Mouse (Mus musculus) lung, embryonic 15.5 days (tissue): ENCODE results near the gene Thap7. TPM values are rescaled to one million over a fixed set of nuclear protein-coding genes. Genes with fewer than 3 reads are reported as not detected.
A peak's percentile ranks its signal among the peaks of the same experiment; 100 is the strongest.

Experiments
- ATAC-seq: fragments of 200-750 bp; cut with Nextera tagmentation; 2 replicates; pipeline ENCODE4 v1.8.0; 2017; ENCODE audit warnings: moderate number of reproducible peaks, borderline replicate concordance; ENCODE audit not compliant: low FRiP score, low TSS enrichment; ENCODE audit errors: extremely low read depth
- H3K27ac ChIP-seq: fragments of 300-500 bp; sonication (generic); 2 replicates; pipeline ENCODE4 v1.5.1; 2015; ENCODE audit warnings: moderate library complexity, mild to moderate bottlenecking, inconsistent platforms
- H3K27me3 ChIP-seq: fragments of 300-500 bp; sonication (generic); 2 replicates; pipeline ENCODE4 v1.6.1; 2015; ENCODE audit warnings: inconsistent platforms
- H3K36me3 ChIP-seq: fragments of 300-500 bp; sonication (generic); 2 replicates; pipeline ENCODE4 v1.6.1; 2015; ENCODE audit warnings: inconsistent platforms
- H3K4me1 ChIP-seq: fragments of 300-500 bp; sonication (generic); 2 replicates; pipeline ENCODE4 v1.6.1; 2015; ENCODE audit warnings: inconsistent platforms
- H3K4me2 ChIP-seq: fragments of 300-500 bp; sonication (generic); 2 replicates; pipeline ENCODE4 v1.6.1; 2015; ENCODE audit warnings: inconsistent platforms, mild to moderate bottlenecking, moderate library complexity
- H3K4me3 ChIP-seq: fragments of 300-500 bp; sonication (generic); 2 replicates; pipeline ENCODE4 v1.5.1; 2015; ENCODE audit warnings: mild to moderate bottlenecking, inconsistent platforms
- H3K9ac ChIP-seq: fragments of 300-500 bp; sonication (generic); 2 replicates; pipeline ENCODE4 v1.6.1; 2015; ENCODE audit warnings: inconsistent platforms
- H3K9me3 ChIP-seq: fragments of 300-500 bp; sonication (generic); 2 replicates; pipeline ENCODE4 v1.6.1; 2016; ENCODE audit warnings: inconsistent platforms
- WGBS: fragments of 180-500 bp; shearing (Covaris S2); methylation state at CpG from one replicate; pipeline ENCODE4 v1.1.7; 2015; 5-methylcytosine and 5-hydroxymethylcytosine counted together
- polyA plus RNA-seq: library from polyadenylated mRNA; unstranded; fragments of >200 nt; fragmentation: Nextera tagmentation; extraction: Ambion mirVana; gene quantifications from 2 replicates; pipeline ENCODE4 v1.2.1, GENCODE M21; 2015

Gene Thap7
- polyA plus RNA-seq, 1 experiment from 2014 or later: 54.5 TPM

DNA sequence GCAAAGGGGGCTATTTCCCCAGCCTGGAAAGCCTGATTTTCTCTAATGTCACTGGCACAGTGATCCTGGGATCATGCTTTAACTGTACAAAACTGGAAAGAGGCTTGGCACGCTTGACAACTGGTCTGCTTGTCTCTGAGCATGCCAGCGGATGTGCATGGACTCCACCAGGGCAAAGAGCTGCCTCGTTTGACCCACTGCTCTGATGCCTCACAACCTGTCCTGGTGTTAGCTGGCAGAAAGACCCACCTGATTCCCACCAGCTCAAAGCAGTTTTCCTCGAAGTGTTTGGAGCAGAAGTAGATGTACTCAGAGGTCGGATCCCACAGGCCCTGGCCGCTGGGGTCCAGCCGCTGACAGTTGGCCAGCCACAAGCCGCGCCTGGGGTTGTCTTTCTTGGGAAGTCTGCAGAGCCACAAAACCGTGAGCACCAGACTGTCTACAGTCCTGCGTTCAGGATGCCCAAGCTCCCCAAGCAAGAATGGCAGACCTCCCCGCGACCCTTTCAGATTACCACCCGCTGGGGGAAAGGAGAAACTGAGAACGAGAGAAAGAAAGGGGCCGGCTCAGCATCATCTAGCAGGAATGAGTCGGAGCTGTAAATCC lies 852 bp downstream of the Thap7 start:
- H3K4me2 ChIP-seq: peak overlapping the region; percentile 82
- 13% methylated on average over 17 of the region's 17 CpGs for WGBS
- no peaks in the 10 kb centered on the region for H3K9me3 ChIP-seq
- H3K27ac ChIP-seq: peak overlapping the region; percentile 97
- peak overlapping the region; percentile 87 for H3K9ac ChIP-seq
- no peak for ATAC-seq
- H3K4me1 ChIP-seq: peaks cover 17% of the 10 kb centered on the region
- H3K27me3 ChIP-seq: no peaks in the 10 kb centered on the region
- H3K36me3 ChIP-seq: peaks cover 33% of the 10 kb centered on the region
- peak overlapping the region; percentile 78 for H3K4me3 ChIP-seq

DNA sequence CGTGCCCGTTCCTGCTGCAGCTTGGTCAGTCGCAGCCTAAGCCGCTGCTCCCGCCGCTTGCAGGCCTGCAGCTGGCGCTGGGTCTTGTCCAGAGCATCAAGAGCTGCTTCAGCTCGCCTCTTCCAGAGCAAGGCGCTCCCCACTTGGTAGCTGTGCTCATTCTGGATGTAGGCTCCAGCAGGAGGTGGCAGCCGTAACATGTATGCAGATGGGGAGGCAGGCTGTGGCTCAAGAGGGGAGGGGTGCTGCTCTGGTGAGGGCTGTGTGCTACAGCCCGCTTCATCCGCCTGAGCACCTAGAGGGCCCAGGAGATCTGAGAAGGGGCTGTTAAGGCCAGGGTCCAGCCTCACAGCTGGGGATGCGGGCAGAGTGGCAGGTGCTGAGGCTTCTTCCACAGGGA lies 2.7 kb downstream of the Thap7 start:
- no peak overlapping the region for H3K9ac ChIP-seq
- H3K9me3 ChIP-seq: no peaks in the 10 kb centered on the region
- H3K36me3 ChIP-seq: peaks cover 48% of the 10 kb centered on the region
- WGBS: 85% methylated on average over 13 of the region's 13 CpGs
- H3K4me1 ChIP-seq: peaks cover 17% of the 10 kb centered on the region
- no peak overlapping the region for H3K4me3 ChIP-seq
- no peaks in the 10 kb centered on the region for H3K27me3 ChIP-seq
- no peak for ATAC-seq
- H3K27ac ChIP-seq: no peak overlapping the region
- no peak overlapping the region for H3K4me2 ChIP-seq

DNA sequence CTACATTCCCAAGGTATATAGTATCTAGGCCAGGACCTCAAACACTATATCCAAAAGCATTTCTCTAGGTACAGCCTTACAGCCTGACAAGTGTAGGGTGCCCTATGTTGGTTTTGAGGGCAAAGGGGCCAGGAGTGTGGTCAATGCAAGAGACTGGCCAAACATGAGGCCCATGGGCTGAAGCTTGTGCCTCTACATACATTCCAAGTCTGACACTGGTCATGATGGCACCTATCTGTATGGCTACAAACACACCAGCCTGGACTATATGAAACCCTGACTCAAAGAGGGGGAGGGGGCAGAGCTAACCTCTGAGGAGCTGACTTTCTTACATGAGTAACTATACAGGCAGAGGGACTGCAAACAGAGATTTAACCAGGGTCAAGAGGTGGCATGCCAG lies 3.3 kb downstream of the Thap7 start:
- H3K9ac ChIP-seq: no peak overlapping the region
- peaks cover 55% of the 10 kb centered on the region for H3K36me3 ChIP-seq
- H3K27ac ChIP-seq: no peak overlapping the region
- ATAC-seq: no peak
- no peaks in the 10 kb centered on the region for H3K9me3 ChIP-seq
- H3K27me3 ChIP-seq: no peaks in the 10 kb centered on the region
- peaks cover 17% of the 10 kb centered on the region for H3K4me1 ChIP-seq
- H3K4me2 ChIP-seq: no peak overlapping the region
- H3K4me3 ChIP-seq: no peak overlapping the region

DNA sequence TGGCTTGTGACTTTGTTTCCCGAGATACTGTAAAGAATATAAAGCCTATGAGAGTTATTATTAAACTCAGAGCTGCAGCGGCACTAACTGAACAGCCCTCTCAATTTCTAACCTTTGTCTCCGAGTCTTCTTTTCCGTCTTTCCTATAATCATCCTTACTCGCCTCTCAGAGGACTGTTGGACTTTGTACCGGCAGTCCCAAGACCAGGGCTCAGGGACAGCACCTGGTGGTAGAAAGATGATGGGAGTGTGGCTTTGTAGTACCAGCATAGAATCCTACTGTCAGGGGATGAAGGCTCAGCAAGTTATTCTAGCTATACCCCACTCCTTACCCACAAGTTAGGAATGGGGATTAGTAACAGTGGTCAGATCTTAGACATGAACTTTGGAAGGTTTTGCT lies 4.7 kb downstream of the Thap7 start:
- peaks cover 69% of the 10 kb centered on the region for H3K36me3 ChIP-seq
- H3K4me3 ChIP-seq: no peak overlapping the region
- H3K27ac ChIP-seq: no peak overlapping the region
- no peak overlapping the region for H3K4me2 ChIP-seq
- WGBS: 88% methylated on average over 6 of the region's 6 CpGs
- peaks cover 10% of the 10 kb centered on the region; the same call in 1 of the 2 replicates for H3K4me1 ChIP-seq
- ATAC-seq: no peak
- H3K27me3 ChIP-seq: no peaks in the 10 kb centered on the region
- H3K9me3 ChIP-seq: no peaks in the 10 kb centered on the region
- no peak overlapping the region for H3K9ac ChIP-seq

DNA sequence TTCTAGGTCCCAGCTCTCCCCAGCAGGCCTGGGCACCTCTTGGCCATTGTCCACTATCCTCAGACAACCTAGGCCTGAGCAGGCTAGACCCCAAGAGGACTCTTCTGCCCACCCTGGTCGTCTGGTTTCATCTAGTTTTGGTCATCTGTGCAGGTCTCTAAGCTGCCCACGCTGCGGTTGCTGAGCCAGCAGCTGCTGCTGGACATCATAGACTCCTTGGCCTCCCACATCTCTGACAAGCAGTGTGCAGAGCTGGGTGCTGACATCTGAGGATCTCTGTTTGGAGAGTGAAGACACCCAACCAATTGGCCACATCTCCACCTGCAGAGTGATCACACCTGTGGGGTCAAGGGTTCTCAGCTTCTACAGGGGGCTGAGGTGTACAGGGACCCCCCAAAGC lies 5.4 kb downstream of the Thap7 start:
- 79% methylated on average over 3 of the region's 3 CpGs for WGBS

DNA sequence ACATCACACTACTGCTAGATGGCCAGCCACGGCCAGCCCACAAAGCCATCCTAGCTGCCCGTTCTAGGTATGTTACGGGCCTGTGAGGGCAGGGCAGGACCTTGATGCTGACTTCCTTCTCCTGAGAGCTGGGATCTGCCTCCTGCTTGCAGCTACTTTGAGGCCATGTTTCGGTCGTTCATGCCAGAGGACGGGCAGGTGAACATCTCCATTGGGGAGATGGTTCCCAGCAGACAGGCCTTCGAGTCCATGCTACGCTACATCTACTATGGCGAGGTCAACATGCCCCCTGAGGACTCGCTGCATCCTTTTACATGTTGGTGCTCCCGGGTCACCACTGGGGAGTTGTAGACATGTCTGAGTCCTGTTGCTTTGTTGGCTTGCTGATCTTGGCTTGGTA lies 6.8 kb downstream of the Thap7 start:
- Histone ChIP-seq H3K27me3 (no peaks in the 10 kb centered on the region), H3K4me2 (no peak overlapping the region), H3K9ac (no peak overlapping the region), H3K4me3 (no peak overlapping the region), H3K4me1 (no peaks in the 10 kb centered on the region), H3K36me3 (peaks cover 89% of the 10 kb centered on the region), H3K27ac (no peak overlapping the region), H3K9me3 (no peaks in the 10 kb centered on the region)
- WGBS: 93% methylated on average over 11 of the region's 11 CpGs
- ATAC-seq: no peak

More for the DNA sequence above, 5.4 kb downstream of the Thap7 start:
- H3K4me1 ChIP-seq: peaks cover 10% of the 10 kb centered on the region; the same call in 1 of the 2 replicates
- H3K9me3 ChIP-seq: no peaks in the 10 kb centered on the region
- no peak overlapping the region for H3K27ac ChIP-seq
- H3K4me2 ChIP-seq: no peak overlapping the region
- ATAC-seq: no peak
- peaks cover 76% of the 10 kb centered on the region for H3K36me3 ChIP-seq
- no peak overlapping the region for H3K9ac ChIP-seq
- H3K4me3 ChIP-seq: no peak overlapping the region
- no peaks in the 10 kb centered on the region for H3K27me3 ChIP-seq

DNA sequence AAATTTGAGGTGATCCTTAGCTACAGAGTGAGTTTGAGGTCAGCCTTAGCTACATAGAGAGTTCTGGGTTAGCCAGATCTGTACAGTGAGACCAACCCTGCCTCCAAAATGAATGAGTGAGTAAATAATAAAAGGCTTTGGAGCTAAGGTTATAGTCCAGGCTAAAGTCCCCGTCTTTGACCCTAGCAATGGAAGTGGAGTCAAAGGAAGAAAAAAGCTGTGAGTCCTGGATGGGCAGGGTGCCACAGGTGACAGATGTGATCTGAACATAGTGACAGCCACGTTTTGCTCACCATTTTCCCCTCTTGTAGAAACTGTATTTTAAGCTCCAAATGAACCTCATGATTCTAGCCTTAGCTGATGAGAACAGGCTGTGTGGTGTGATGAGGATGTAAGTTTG lies 12.0 kb downstream of the Thap7 start:
- no peaks in the 10 kb centered on the region for H3K27me3 ChIP-seq
- no peak overlapping the region for H3K4me2 ChIP-seq
- peaks cover 80% of the 10 kb centered on the region for H3K36me3 ChIP-seq
- no peak overlapping the region for H3K27ac ChIP-seq
- H3K4me1 ChIP-seq: no peaks in the 10 kb centered on the region
- H3K9me3 ChIP-seq: no peaks in the 10 kb centered on the region
- WGBS: 81% methylated on average over 2 of the region's 2 CpGs
- no peak for ATAC-seq
- no peak overlapping the region for H3K9ac ChIP-seq
- H3K4me3 ChIP-seq: no peak overlapping the region

DNA sequence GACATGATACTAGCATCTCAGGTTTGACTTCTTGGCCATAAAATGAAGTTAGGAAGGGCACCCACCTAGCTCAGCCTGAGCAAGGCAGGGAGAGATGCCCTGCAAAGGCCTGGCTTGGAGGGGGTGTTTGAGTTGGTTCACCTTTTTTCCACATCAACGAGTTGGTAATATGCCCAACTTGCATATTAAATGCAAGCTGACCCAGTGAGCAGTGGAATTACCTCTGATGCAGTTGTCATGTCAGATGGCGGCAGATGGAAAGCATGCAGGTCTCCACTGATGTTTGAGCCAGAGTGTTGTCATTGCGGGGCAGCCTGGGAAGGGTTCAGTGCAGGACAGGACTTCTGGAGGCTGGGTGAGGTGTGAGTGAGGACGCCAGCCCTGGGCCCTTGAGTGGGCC lies 19.5 kb downstream of the Thap7 start:
- WGBS: 92% methylated on average over 4 of the region's 4 CpGs
- no peaks in the 10 kb centered on the region for H3K27me3 ChIP-seq
- ATAC-seq: no peak
- peaks cover 15% of the 10 kb centered on the region for H3K4me1 ChIP-seq
- no peaks in the 10 kb centered on the region for H3K9me3 ChIP-seq
- H3K4me2 ChIP-seq: no peak overlapping the region
- no peak overlapping the region for H3K9ac ChIP-seq
- H3K27ac ChIP-seq: no peak overlapping the region
- no peak overlapping the region for H3K4me3 ChIP-seq
- H3K36me3 ChIP-seq: peaks cover 37% of the 10 kb centered on the region

DNA sequence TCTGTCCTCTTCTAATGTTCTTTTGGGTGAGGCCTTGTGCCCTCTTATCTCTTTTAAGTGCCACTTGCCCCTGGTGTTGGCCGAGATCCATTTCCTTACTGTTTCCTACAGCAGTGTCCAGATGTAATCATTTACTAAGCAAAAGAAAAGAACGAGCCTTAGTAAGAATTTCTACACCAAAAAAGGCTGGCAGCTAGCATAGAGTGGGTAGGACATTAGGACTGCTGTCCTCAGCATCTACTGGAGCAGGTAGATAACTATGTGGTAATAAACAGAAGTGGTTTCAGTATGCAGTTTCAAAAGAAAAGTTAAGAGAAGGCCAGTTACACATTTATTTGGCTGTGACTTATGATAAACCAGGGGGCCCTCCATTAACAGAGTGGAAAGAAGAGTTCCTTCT lies 20.2 kb downstream of the Thap7 start:
- Histone ChIP-seq H3K9ac (no peak overlapping the region), H3K4me3 (no peak overlapping the region), H3K4me2 (no peak overlapping the region), H3K36me3 (peaks cover 31% of the 10 kb centered on the region), H3K9me3 (no peaks in the 10 kb centered on the region), H3K27me3 (no peaks in the 10 kb centered on the region), H3K4me1 (peaks cover 15% of the 10 kb centered on the region), H3K27ac (no peak overlapping the region)
- WGBS: 45% methylated on average over 2 of the region's 2 CpGs
- ATAC-seq: no peak

DNA sequence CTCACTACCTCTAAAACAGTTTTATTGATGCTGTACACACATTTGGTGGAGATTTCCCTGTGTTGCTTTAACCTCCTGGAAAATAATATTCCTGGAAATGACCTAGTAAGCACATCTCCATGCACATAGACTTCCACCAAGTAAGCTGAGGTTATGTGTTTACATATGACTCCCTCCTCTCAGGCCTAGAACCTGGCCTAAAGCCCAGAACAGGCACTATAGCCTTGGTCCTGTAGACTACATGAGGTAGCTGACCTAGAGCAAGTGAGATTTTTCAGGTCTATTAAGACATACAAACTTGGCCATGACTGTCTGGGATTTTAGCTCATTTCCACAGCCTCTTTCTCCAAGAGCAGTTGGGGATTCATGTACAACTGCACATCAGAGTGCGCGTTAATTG lies 20.8 kb downstream of the Thap7 start:
- ATAC-seq: no peak
- Histone ChIP-seq H3K4me1 (peaks cover 15% of the 10 kb centered on the region), H3K4me2 (peak overlapping the region; percentile 72), H3K27me3 (no peaks in the 10 kb centered on the region), H3K4me3 (no peak overlapping the region), H3K36me3 (peaks cover 25% of the 10 kb centered on the region), H3K9me3 (no peaks in the 10 kb centered on the region), H3K27ac (no peak overlapping the region), H3K9ac (no peak overlapping the region)
- WGBS: 98% methylated on average over 2 of the region's 2 CpGs

DNA sequence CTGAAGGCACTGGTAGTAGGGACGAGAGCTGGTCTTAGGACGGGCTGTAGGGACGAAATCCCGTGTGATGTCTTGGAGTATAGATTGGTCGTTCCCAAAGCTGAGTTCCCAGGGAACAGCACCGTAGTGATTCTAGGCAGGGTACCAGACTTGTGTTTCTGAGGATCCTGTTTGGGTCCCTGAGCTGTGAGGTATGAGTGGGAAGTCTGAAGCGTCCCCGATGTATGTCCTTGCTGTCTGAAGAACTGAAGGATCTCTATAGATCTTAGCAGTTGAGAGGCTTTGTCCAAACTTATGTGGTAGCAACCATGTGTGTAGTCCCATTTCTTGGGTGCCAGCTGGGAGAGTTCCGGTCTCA lies 21.7 kb downstream of the Thap7 start:
- Histone ChIP-seq H3K36me3 (peaks cover 25% of the 10 kb centered on the region), H3K27me3 (no peaks in the 10 kb centered on the region), H3K4me3 (peak overlapping the region; percentile 67), H3K9me3 (no peaks in the 10 kb centered on the region), H3K27ac (peak overlapping the region; percentile 95), H3K9ac (peak overlapping the region; percentile 73), H3K4me2 (peak overlapping the region; percentile 72), H3K4me1 (peaks cover 15% of the 10 kb centered on the region)
- ATAC-seq: no peak
- 7% methylated on average over 9 of the region's 9 CpGs for WGBS

DNA sequence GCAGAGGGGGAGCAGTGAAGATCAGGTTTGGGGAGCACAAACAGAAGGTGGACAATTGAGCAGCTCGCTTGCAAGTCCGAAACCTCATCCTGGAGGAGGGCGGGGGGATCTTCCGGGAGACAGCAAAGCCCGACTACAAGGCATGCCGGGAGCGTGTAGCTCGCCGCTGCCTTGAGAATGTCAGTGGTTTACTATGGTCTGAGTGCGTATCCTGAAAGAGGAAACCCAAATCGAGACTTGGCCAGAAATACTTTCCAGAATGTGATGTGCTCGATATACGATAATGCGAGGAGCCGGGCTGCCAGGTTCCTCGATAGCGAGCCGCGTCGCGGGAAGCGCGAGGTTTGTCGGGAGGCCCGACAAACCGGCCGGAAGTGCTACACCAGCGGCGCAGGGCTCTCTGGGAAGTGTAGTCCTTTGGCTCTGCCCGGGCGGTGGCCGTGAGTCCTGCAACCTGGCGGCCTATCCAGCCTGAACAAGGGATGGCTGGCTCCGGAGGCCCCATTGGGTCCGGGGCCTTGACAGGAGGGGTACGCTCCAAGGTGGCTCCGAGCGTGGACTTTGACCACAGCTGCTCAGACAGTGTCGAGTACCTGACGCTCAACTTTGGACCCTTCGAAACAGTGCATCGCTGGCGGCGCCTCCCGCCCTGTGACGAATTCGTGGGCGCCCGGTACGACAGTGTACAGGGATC lies 22.2 kb downstream of the Thap7 start, which contains the start of gene Lztr1:
Lztr1 (plus strand) TSS at position 143 of the 694 bp plus-strand sequence.
- Histone ChIP-seq H3K9me3 (no peaks in the 10 kb centered on the region), H3K9ac (peak within 1 kb of the TSS; percentile 73), H3K27me3 (no peaks in the 10 kb centered on the region; the same call in 1 of the 2 replicates), H3K4me3 (peak within 1 kb of the TSS; percentile 67), H3K4me2 (peak within 1 kb of the TSS; percentile 72), H3K27ac (peak within 1 kb of the TSS; percentile 95), H3K36me3 (peaks cover 21% of the 10 kb centered on the region), H3K4me1 (peaks cover 15% of the 10 kb centered on the region)
- peak; percentile 97 for ATAC-seq
- WGBS: under 1% methylated on average over 50 of the region's 50 CpGs
